Mouse (Mus musculus) embryonic fibroblast, embryonic 13.5 days (primary cell): ENCODE data around the gene Glg1.

Source experiments
- CTCF ChIP-seq: IDR thresholded peaks from 2 replicates; pipeline ENCODE4 v1.5.1; 2011; ENCODE audit warnings: mild to moderate bottlenecking, control low read depth, low read length, moderate library complexity, borderline replicate concordance; ENCODE audit not compliant: insufficient read depth
- POLR2A ChIP-seq: IDR thresholded peaks from 2 replicates; pipeline ENCODE4 v1.6.1; 2011; ENCODE audit warnings: low read depth, mild to moderate bottlenecking, control low read depth, low read length, moderate library complexity

DNA sequence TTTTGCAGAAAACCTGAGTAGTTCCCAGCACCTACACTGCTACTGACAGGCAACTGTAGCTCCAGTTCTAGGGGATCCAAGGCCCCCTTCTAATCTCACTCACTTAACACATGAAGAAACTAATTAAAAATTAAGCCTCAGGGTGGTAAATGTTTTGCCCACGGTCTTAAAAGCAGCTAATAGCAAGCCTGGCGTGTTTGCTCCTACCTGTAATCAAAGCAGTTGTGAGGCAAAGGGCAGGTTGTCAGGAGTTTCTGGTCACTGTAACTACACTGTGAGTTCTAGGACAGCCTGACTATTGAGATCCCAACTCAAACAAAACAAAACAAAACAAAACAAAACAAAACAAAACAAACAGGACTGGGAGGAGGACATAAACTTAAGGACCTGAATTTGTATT, 8.9 kb downstream of the Glg1 start:
- TF ChIP-seq CTCF (no peak), POLR2A (no peak)
